Mouse (Mus musculus): ENCODE data around the gene Nup214. TPM values are rescaled to one million over a fixed set of nuclear protein-coding genes. Genes with fewer than 3 reads are reported as not detected.

Nup214 gene
- polyA plus RNA-seq, 2 experiments: 13.5 to 33.6 TPM

DNA sequence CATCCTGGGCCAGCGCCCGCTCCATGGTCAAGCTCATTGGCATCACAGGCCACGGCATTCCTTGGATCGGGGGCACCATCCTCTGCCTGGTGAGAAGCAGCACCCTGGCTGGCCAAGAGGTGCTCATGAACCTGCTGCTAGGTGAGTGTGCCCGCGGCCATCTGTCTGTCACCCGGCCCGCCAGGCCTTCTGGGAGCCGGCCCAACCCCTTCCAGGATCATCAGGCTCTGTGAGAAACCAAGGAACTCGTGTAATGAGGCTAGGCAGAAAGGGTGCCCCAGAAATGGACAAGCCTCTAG is 121.8 kb downstream of the Nup214 start:
- Histone ChIP-seq H3K27me3 (ENCODE audit: control insufficient read depth, insufficient read depth, low read length) (no peaks in the 10 kb centered on the region), H3K9me3 (ENCODE audit: control insufficient read depth, low read length) (no peaks in the 10 kb centered on the region), H3K36me3 (replicated peaks; ENCODE audit: control insufficient read depth, insufficient read depth, low read depth) (no peaks in the 10 kb centered on the region), H3K4me1 (replicated peaks; ENCODE audit: control insufficient read depth in 2 of 2, insufficient read depth in 2 of 2, low read length in 1 of 2) (peaks cover 14 to 21% of the 10 kb centered on the region in 2 experiments), H3K27ac (no peak overlapping the region), H3K4me2 (ENCODE audit: low read depth) (peak overlapping the region; percentile 41), H3K4me3 (ENCODE audit: insufficient read depth in 1 of 2, low read depth in 2 of 2, low read length in 2 of 2) (peak overlapping the region in 1 of 2 experiments; percentile 27; a peak in 1 of 4 replicates), H3K9ac (replicated peaks) (no peak overlapping the region; the same call in 1 of the 2 replicates)
- DNase-seq (ENCODE audit: low read depth in 3 of 3, low spot score in 3 of 3) (no peak), ATAC-seq (ENCODE audit: insufficient read depth) (no peak)
- 76% methylated on average over 10 of the region's 10 CpGs for WGBS (ENCODE audit: insufficient replicate concordance)
- TF ChIP-seq CTCF (IDR thresholded peaks at IDR 0.05; ENCODE audit: low read depth): no peak
- no peak for TF ChIP-seq EP300 (IDR thresholded peaks at IDR 0.05; ENCODE audit: low read depth)

GRCm38 (mm10) chr2:32102944-32103343 is 128.7 kb downstream of the Nup214 start:
- Histone ChIP-seq H3K4me2 (ENCODE audit: low read depth) (no peak overlapping the region), H3K4me1 (replicated peaks; ENCODE audit: control insufficient read depth in 2 of 2, insufficient read depth in 2 of 2, low read length in 1 of 2) (peaks cover 9 to 18% of the 10 kb centered on the region in 2 experiments; a peak in 3 of 4 replicates), H3K27ac (no peak overlapping the region), H3K9ac (replicated peaks) (no peak overlapping the region), H3K4me3 (ENCODE audit: insufficient read depth in 1 of 2, low read depth in 2 of 2, low read length in 2 of 2) (no peak overlapping the region), H3K36me3 (replicated peaks; ENCODE audit: control insufficient read depth, insufficient read depth, low read depth) (no peaks in the 10 kb centered on the region), H3K9me3 (ENCODE audit: control insufficient read depth, low read length) (no peaks in the 10 kb centered on the region), H3K27me3 (ENCODE audit: control insufficient read depth, insufficient read depth, low read length) (no peaks in the 10 kb centered on the region)
- ATAC-seq (ENCODE audit: insufficient read depth) (no peak), DNase-seq (ENCODE audit: low read depth in 3 of 3, low spot score in 3 of 3) (no peak)
- no peak for TF ChIP-seq CTCF (IDR thresholded peaks at IDR 0.05; ENCODE audit: low read depth)
- no peak for TF ChIP-seq EP300 (IDR thresholded peaks at IDR 0.05; ENCODE audit: low read depth)
- WGBS (ENCODE audit: insufficient replicate concordance): 74% methylated on average over 5 of the region's 5 CpGs

- no peak overlapping the region for H3K4me3 ChIP-seq (ENCODE audit: insufficient read depth in 1 of 2, low read depth in 2 of 2, low read length in 2 of 2)
- H3K27ac ChIP-seq: no peak overlapping the region
- DNase-seq (ENCODE audit: low read depth in 3 of 3, low spot score in 3 of 3): no peak
- no peak overlapping the region for H3K4me2 ChIP-seq (ENCODE audit: low read depth)
- WGBS (ENCODE audit: insufficient replicate concordance): 66% methylated on average over 7 of the region's 7 CpGs
- H3K9ac ChIP-seq (replicated peaks): no peak overlapping the region
- H3K4me1 ChIP-seq (replicated peaks; ENCODE audit: control insufficient read depth in 2 of 2, insufficient read depth in 2 of 2, low read length in 1 of 2): peaks cover 8 to 15% of the 10 kb centered on the region in 2 experiments; a peak in 3 of 4 replicates
- no peaks in the 10 kb centered on the region for H3K36me3 ChIP-seq (replicated peaks; ENCODE audit: control insufficient read depth, insufficient read depth, low read depth)
- TF ChIP-seq EP300 (IDR thresholded peaks at IDR 0.05; ENCODE audit: low read depth) (no peak), CTCF (IDR thresholded peaks at IDR 0.05; ENCODE audit: low read depth) (no peak)
- no peaks in the 10 kb centered on the region for H3K27me3 ChIP-seq (ENCODE audit: control insufficient read depth, insufficient read depth, low read length)
- no peaks in the 10 kb centered on the region for H3K9me3 ChIP-seq (ENCODE audit: control insufficient read depth, low read length)
- ATAC-seq (ENCODE audit: insufficient read depth): no peak
These were observed 129.3 kb downstream of the Nup214 start for GRCm38 (mm10) chr2:32103557-32103956.

Small RNA genes within 50 kb of the gene (microRNA-seq; reads per million reads assigned to microRNA genes)
- not detected for gene Mir7674

Other genes with a start within 250 kb of the Nup214 start
- gene Qrfp, start 163.9 kb upstream of the Nup214 start, polyA plus RNA-seq (2012; rRNA removed): 0.01 TPM in 1 of 2 replicates, not detected in the other
- not detected in 2 replicates for gene Qrfp, start 163.9 kb upstream of the Nup214 start, polyA plus RNA-seq (2014; fragmentation: Nextera tagmentation; extraction: Ambion mirVana)
- 0.01 TPM in 2 replicates for gene Fibcd1, start 128.4 kb upstream of the Nup214 start, polyA plus RNA-seq (2012; rRNA removed)
- not detected in 2 replicates for gene Fibcd1, start 128.4 kb upstream of the Nup214 start, polyA plus RNA-seq (2014; fragmentation: Nextera tagmentation; extraction: Ambion mirVana)
- gene Lamc3, start 87.1 kb upstream of the Nup214 start, polyA plus RNA-seq (2012; rRNA removed): 0.02 and 0.03 TPM in 2 replicates
- not detected in 2 replicates for gene Lamc3, start 87.1 kb upstream of the Nup214 start, polyA plus RNA-seq (2014; fragmentation: Nextera tagmentation; extraction: Ambion mirVana)
- gene Aif1l, start 24.3 kb upstream of the Nup214 start, polyA plus RNA-seq (2012; rRNA removed): 1.1 and 1.3 TPM in 2 replicates
- gene Aif1l, start 24.3 kb upstream of the Nup214 start, polyA plus RNA-seq (2014; fragmentation: Nextera tagmentation; extraction: Ambion mirVana): 1.5 and 2.2 TPM in 2 replicates
- 7.8 and 8.9 TPM in 2 replicates for gene Fam78a, start 110.4 kb downstream of the Nup214 start, polyA plus RNA-seq (2012; rRNA removed)
- 9.8 and 12.5 TPM in 2 replicates for gene Fam78a, start 110.4 kb downstream of the Nup214 start, polyA plus RNA-seq (2014; fragmentation: Nextera tagmentation; extraction: Ambion mirVana)
- gene Plpp7, start 121.1 kb downstream of the Nup214 start, polyA plus RNA-seq (2012; rRNA removed): 1.4 TPM in 2 replicates
- 1.1 and 1.4 TPM in 2 replicates for gene Plpp7, start 121.1 kb downstream of the Nup214 start, polyA plus RNA-seq (2014; fragmentation: Nextera tagmentation; extraction: Ambion mirVana)
- 6.7 and 7.6 TPM in 2 replicates for gene Prrc2b, start 176.6 kb downstream of the Nup214 start, polyA plus RNA-seq (2012; rRNA removed)
- gene Prrc2b, start 176.6 kb downstream of the Nup214 start, polyA plus RNA-seq (2014; fragmentation: Nextera tagmentation; extraction: Ambion mirVana): 6.2 and 10.6 TPM in 2 replicates

Measured in liver, embryonic 14.5 days (tissue).